Mouse (Mus musculus) embryonic facial prominence, embryonic 15.5 days (tissue): ENCODE data around the gene Olfr70. TPM values are rescaled to one million over a fixed set of nuclear protein-coding genes. Genes with fewer than 3 reads are reported as not detected.
A peak's percentile ranks its signal among the peaks of the same experiment; 100 is the strongest.

Experiments used
- ATAC-seq: fragments of 200-750 bp; cut with Nextera tagmentation; 2 replicates; pipeline ENCODE4 v1.8.0; 2017; ENCODE audit warnings: low read depth, moderate TSS enrichment; ENCODE audit not compliant: insufficient number of reproducible peaks, low FRiP score, low TSS enrichment
- H3K27ac ChIP-seq: fragments of 300-500 bp; sonication (generic); replicated peaks from 2 replicates; pipeline ENCODE4 v1.5.1; 2015; ENCODE audit warnings: mild to moderate bottlenecking, inconsistent platforms
- H3K27me3 ChIP-seq: fragments of 300-500 bp; sonication (generic); 2 replicates; pipeline ENCODE4 v1.6.1; 2015; ENCODE audit warnings: inconsistent platforms
- H3K36me3 ChIP-seq: fragments of 300-500 bp; sonication (generic); 2 replicates; pipeline ENCODE4 v1.6.1; 2015; ENCODE audit warnings: mild to moderate bottlenecking, inconsistent platforms
- H3K4me1 ChIP-seq: fragments of 300-500 bp; sonication (generic); 2 replicates; pipeline ENCODE4 v1.6.1; 2015; ENCODE audit warnings: inconsistent platforms
- H3K4me2 ChIP-seq: fragments of 300-500 bp; sonication (generic); replicated peaks from 2 replicates; pipeline ENCODE4 v1.6.1; 2015; ENCODE audit warnings: mild to moderate bottlenecking, inconsistent platforms
- H3K4me3 ChIP-seq: fragments of 300-500 bp; sonication (generic); replicated peaks from 2 replicates; pipeline ENCODE4 v1.5.1; 2015; ENCODE audit warnings: mild to moderate bottlenecking, inconsistent platforms
- H3K9ac ChIP-seq: fragments of 300-500 bp; sonication (generic); 2 replicates; pipeline ENCODE4 v1.6.1; 2015; ENCODE audit warnings: inconsistent platforms
- H3K9me3 ChIP-seq: fragments of 300-500 bp; sonication (generic); replicated peaks from 2 replicates; pipeline ENCODE4 v1.6.1; 2016; ENCODE audit warnings: inconsistent platforms
- WGBS: fragments of 180-500 bp; shearing (Covaris S2); methylation state at CpG from one replicate; pipeline ENCODE4 v1.1.7; 2015; 5-methylcytosine and 5-hydroxymethylcytosine counted together
- polyA plus RNA-seq: library from polyadenylated mRNA; unstranded; fragments of >200 nt; fragmentation: Nextera tagmentation; extraction: Ambion mirVana; gene quantifications from 2 replicates; pipeline ENCODE4 v1.2.1, GENCODE M21; 2015

Olfr70 gene
- polyA plus RNA-seq, 1 experiment from 2014 or later, result not detected

DNA sequence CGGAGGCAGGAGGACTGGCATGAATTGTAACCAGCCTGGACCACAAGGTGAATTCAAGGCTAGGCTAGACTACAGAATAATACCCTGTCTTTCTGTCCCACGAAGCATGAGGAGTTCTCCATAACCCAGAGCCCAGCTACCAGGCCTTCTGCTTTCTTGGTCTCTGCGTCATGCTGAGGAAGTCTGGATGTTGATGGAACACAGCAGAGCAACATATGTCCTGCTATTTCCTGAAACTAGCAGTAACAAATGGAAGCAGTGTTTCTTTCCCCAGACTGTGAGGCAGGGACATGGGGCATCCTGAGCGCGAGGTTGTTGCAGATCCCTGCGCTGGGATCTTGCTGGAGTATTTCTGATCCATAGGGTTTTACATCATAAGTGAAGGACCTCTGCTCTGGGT, 22.1 kb downstream of the Olfr70 start:
- Histone ChIP-seq H3K4me1 (no peaks in the 10 kb centered on the region), H3K9ac (no peak overlapping the region), H3K27me3 (no peaks in the 10 kb centered on the region), H3K9me3 (no peaks in the 10 kb centered on the region), H3K4me3 (no peak overlapping the region), H3K27ac (no peak overlapping the region), H3K36me3 (peaks cover 41% of the 10 kb centered on the region), H3K4me2 (no peak overlapping the region)
- no peak for ATAC-seq
- 83% methylated on average over 6 of the region's 6 CpGs for WGBS

DNA sequence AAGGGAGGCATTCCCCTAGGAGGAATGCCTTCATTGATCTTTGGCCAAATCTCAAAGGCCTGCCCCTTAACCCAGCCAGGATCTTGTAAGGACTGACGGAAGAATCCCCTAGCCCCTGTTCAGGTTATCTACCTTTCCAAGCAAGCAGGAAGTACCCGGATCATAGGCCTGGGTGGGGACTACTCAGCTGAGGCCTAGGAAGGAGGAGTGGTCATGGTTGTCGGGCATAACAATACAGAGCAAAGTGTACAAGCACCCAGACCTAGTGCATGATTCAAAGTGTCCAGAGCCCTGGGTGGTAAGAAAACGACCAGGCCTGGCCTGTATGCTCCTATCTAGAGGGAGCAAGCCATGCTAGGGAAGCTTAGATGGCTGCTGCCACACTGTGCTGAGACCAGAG, 25.0 kb downstream of the Olfr70 start:
- no peak overlapping the region for H3K4me2 ChIP-seq
- H3K9ac ChIP-seq, result no peak overlapping the region
- ATAC-seq, result no peak
- H3K4me3 ChIP-seq, result no peak overlapping the region
- H3K4me1 ChIP-seq, result peaks cover 15% of the 10 kb centered on the region
- no peaks in the 10 kb centered on the region for H3K9me3 ChIP-seq
- no peaks in the 10 kb centered on the region for H3K27me3 ChIP-seq
- 74% methylated on average over 4 of the region's 4 CpGs for WGBS
- no peak overlapping the region for H3K27ac ChIP-seq
- H3K36me3 ChIP-seq, result peaks cover 25% of the 10 kb centered on the region

DNA sequence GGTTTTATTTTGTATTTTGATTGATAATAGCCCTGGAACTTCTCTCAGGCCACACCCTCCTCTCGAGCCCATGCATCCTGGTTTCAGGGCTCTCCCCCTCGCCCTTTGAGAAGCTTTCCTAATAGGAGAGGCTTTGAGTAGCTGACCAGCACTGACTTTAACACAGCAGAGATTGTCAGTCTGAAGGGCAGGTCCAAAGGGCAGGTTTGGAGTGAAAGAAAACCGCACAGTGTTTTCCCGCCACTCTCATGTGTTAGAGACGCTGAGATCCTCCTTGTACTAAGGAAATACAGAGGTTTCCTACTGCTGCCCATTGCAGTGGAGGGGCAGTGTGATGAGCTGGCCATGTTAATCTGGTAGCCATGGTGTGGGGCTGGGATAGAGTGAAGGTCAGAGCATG, 25.6 kb downstream of the Olfr70 start:
- WGBS, result 74% methylated on average over 5 of the region's 5 CpGs
- H3K36me3 ChIP-seq, result peaks cover 25% of the 10 kb centered on the region
- no peaks in the 10 kb centered on the region for H3K27me3 ChIP-seq
- H3K4me2 ChIP-seq, result no peak overlapping the region
- peaks cover 22% of the 10 kb centered on the region for H3K4me1 ChIP-seq
- H3K9me3 ChIP-seq, result no peaks in the 10 kb centered on the region
- ATAC-seq, result no peak
- H3K9ac ChIP-seq, result no peak overlapping the region
- no peak overlapping the region for H3K4me3 ChIP-seq
- no peak overlapping the region for H3K27ac ChIP-seq

DNA sequence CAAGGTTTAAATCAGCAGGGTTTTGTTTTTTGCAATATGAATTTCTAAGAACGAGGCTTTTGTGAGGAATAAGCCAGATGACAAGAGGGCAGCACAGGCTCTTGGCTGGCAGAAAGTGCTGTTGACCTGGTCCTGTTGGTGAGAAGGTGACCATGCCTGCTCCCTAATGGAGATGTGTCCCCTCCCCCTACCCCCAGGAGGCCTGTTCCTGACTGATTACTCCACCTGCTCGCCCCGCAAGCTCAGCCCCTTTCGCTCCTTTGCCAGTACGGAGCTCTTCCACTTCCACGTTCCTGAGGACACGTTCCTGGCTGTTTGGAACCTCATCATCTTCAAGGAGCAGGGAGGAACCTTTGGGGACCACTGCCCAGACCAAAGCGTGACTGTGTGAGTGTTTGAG, 26.9 kb downstream of the Olfr70 start:
- Histone ChIP-seq H3K4me1 (peaks cover 28% of the 10 kb centered on the region), H3K27ac (no peak overlapping the region), H3K4me2 (no peak overlapping the region)

DNA sequence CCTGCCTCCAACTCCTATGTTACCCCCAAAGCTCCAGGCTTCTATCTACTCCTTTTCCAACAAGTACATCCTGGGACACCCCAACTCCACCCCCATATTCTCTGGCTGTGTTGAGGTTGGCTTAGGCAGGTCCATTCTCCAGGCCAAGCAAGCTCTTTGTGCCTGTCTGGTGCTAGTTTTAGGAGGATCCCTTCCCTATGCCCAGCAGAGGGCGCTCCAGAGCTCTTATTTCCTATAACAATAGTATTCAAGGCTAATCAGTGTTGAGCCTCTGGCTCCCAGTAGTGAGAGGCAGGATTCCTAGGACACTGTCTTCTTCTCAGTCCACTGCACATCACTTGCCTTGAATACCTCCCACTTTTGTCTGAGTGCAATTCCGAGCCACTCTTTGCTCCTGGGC, 28.5 kb downstream of the Olfr70 start:
- Histone ChIP-seq H3K4me1 (peaks cover 32% of the 10 kb centered on the region), H3K36me3 (peaks cover 13% of the 10 kb centered on the region), H3K27me3 (no peaks in the 10 kb centered on the region; the same call in 1 of the 2 replicates), H3K9ac (no peak overlapping the region), H3K4me3 (no peak overlapping the region), H3K27ac (no peak overlapping the region), H3K9me3 (no peaks in the 10 kb centered on the region), H3K4me2 (no peak overlapping the region)
- no peak for ATAC-seq
- WGBS, result 13% methylated on average over 2 of the region's 2 CpGs

More for the DNA sequence above, 26.9 kb downstream of the Olfr70 start:
- 68% methylated on average over 8 of the region's 8 CpGs for whole genome bisulfite sequencing
- Histone ChIP-seq H3K9me3 (no peaks in the 10 kb centered on the region), H3K27me3 (no peaks in the 10 kb centered on the region), H3K9ac (no peak overlapping the region), H3K36me3 (peaks cover 23% of the 10 kb centered on the region), H3K4me3 (no peak overlapping the region)
- ATAC-seq, result no peak

DNA sequence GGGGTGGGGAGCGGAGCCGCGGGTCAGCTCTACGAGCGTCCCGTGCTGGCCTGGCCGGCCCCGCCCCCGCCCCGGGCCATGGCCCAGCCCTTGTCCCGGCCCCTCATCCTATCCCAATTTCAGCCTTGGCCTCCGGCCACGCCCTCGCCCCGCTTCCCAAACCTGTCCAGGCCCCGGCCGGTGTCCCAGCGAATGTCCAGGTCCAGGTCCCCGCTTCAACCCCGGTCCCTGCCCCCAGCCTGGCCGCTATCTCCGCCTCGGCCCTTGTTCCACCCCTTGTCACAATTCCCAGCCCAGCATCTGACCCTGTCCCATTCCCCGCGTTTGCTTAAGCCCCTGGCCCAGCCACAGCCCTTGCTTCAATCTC, 31.2 kb downstream of the Olfr70 start:
- peak; percentile 76 for ATAC-seq
- Histone ChIP-seq H3K9me3 (no peaks in the 10 kb centered on the region), H3K27ac (peak overlapping the region; percentile 66), H3K36me3 (peaks cover 4% of the 10 kb centered on the region; the same call in 1 of the 2 replicates), H3K4me3 (peak overlapping the region; percentile 82), H3K4me1 (peaks cover 32% of the 10 kb centered on the region), H3K27me3 (peaks cover 11% of the 10 kb centered on the region), H3K4me2 (peak overlapping the region; percentile 86), H3K9ac (peak overlapping the region; percentile 84)
- under 1% methylated on average over 25 of the region's 25 CpGs for WGBS

DNA sequence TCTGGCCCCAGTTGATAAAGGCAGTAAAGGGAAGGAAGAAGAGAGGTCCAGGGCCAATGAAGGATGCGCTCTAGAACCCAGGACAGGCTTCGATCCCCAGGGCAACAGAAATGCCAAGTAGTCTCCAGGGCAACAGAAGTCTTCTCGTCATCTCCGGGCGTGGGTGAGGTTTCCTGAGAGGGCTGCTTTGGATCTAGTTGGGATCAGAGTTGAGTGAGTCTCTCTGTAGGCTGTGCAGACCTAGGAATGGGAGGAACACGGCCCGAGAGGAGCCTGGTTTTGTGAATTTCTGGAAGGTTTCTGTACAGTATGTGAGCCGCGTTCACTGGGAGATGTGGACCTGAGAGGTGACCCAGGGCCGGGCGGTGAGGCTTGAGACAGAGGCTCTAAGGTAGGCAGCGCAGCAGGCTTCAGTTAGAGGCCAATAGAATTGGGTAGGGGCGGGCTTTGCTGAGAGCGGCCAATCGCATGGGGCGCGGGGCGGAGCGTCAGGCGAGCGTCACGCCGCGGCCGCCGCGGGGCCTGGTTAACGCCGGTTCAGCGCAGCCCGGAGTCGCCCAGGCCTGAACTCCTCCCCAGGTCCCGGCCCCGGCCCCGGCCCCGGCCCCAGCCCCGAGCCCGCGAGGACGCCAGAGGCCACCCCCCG, 31.7 kb downstream of the Olfr70 start, which contains the start of the genes Tmem8b and Fam221b:
Tmem8b (plus strand) TSS at position 190 of the 646 bp plus-strand sequence.
Fam221b (minus strand) TSS at position 364 of the 646 bp plus-strand sequence.
- Histone ChIP-seq H3K9me3 (no peaks in the 10 kb centered on the region), H3K36me3 (no peaks in the 10 kb centered on the region), H3K4me2 (peak within 1 kb of the TSS; percentile 86), H3K27ac (peak within 1 kb of the TSS; percentile 66), H3K27me3 (peaks cover 12% of the 10 kb centered on the region), H3K4me3 (peak within 1 kb of the TSS; percentile 82), H3K4me1 (peaks cover 32% of the 10 kb centered on the region), H3K9ac (peak within 1 kb of the TSS; percentile 84)
- WGBS, result 1% methylated on average over 41 of the region's 41 CpGs
- peak; percentile 92 for ATAC-seq

DNA sequence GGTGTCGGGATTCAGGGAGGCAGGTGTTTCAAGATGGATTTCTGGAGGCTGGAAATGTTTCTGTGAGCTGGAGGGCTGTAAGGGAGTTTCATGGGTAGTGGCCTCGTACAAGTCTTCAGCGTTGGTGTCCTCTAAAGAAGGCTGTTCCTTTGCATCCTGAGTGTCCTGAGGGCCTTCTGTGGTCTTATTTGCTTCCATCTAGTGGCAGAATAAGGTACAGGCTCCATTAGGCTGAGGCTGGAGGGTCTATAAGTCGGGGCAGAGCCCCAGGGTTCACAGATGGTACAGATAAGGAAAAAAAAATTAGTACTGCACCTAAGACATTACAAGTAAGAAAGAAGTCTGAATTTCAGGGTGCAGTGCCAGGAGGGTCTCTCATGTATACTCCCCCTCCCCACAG, 34.2 kb downstream of the Olfr70 start:
- no peaks in the 10 kb centered on the region for H3K36me3 ChIP-seq
- H3K4me2 ChIP-seq, result no peak overlapping the region
- H3K9me3 ChIP-seq, result no peaks in the 10 kb centered on the region
- peaks cover 34% of the 10 kb centered on the region for H3K27me3 ChIP-seq
- WGBS, result 23% methylated on average over 4 of the region's 4 CpGs
- no peak overlapping the region for H3K27ac ChIP-seq
- no peak for ATAC-seq
- H3K4me1 ChIP-seq, result peaks cover 23% of the 10 kb centered on the region
- H3K9ac ChIP-seq, result no peak overlapping the region
- H3K4me3 ChIP-seq, result no peak overlapping the region

DNA sequence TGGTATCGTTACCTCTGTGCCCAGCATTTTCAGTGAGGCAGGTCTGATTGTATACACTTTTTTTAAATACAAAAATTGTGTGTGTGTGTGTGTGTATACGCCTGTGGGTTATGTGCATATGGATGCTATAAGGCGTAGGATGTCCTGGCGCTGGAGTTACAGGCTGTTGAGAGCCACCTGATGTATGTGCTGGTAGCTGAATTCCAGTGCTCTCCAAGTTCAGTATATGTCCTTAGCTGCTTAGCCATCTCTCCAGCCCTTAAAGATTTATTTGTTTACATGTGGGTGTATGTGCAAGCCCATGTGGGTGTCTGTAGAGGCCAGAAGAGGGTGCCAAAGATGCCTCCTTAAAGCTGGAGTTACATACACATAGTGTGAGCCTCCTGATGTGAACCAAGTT, 43.5 kb downstream of the Olfr70 start:
- 67% methylated on average over 4 of the region's 4 CpGs for WGBS
- no peak for ATAC-seq

DNA sequence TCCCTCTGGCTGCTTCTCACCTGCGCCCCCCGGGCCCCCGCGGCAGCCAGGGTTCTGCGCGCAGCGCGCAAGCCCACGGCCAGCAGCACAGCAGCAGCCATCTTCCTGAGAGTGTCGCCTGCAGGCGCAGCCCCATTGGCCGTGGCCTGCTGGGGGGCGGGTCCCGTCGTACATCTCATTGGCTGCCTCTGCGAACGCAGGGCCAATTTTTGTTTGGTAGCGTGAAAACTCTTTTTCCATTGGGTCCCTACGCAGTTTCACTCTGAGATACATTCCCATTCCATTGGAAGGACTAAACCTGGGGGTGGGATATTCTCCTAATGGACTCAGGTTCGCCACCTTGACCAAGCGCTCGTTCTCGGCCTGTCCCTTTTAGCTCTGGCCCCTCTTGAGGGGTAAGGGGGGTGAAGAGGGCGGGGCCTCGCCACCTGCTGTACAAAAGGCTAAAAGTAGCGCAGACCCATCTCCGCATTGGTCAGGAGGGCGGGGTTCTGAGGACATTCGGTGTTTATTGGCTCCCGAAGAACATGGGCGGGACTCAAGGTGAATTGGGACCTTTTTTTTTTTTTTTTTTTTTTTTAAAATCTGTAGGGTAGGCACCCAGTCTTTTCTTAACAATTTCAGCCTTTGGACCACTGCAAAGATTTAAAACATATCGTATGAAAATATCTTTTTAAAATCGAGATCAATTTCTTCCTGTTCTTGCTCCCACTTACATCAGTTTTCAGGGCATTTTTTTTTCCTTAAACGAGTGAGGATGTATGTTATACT, 44.1 kb downstream of the Olfr70 start, which contains the start of gene Hint2:
Hint2 (minus strand) TSS at position 128 of the 771 bp plus-strand sequence.
- peaks cover 9% of the 10 kb centered on the region; the same call in 1 of the 2 replicates for H3K27me3 ChIP-seq
- H3K36me3 ChIP-seq, result no peaks in the 10 kb centered on the region
- H3K9ac ChIP-seq, result peak within 1 kb of the TSS; percentile 80
- peak within 1 kb of the TSS; percentile 91 for H3K4me3 ChIP-seq
- H3K4me2 ChIP-seq, result peak within 1 kb of the TSS; percentile 60
- under 1% methylated on average over 34 of the region's 34 CpGs for WGBS
- peaks cover 18% of the 10 kb centered on the region; the same call in 1 of the 2 replicates for H3K4me1 ChIP-seq
- peak; percentile 94 for ATAC-seq
- H3K9me3 ChIP-seq, result no peaks in the 10 kb centered on the region
- peak within 1 kb of the TSS; percentile 89 for H3K27ac ChIP-seq

More for the DNA sequence above, 43.5 kb downstream of the Olfr70 start:
- H3K27ac ChIP-seq, result no peak overlapping the region
- H3K27me3 ChIP-seq, result peaks cover 16% of the 10 kb centered on the region
- no peaks in the 10 kb centered on the region for H3K9me3 ChIP-seq
- H3K4me3 ChIP-seq, result peak overlapping the region; percentile 91
- peaks cover 18% of the 10 kb centered on the region; the same call in 1 of the 2 replicates for H3K4me1 ChIP-seq
- no peaks in the 10 kb centered on the region for H3K36me3 ChIP-seq
- no peak overlapping the region for H3K9ac ChIP-seq
- peak overlapping the region; percentile 60 for H3K4me2 ChIP-seq

DNA sequence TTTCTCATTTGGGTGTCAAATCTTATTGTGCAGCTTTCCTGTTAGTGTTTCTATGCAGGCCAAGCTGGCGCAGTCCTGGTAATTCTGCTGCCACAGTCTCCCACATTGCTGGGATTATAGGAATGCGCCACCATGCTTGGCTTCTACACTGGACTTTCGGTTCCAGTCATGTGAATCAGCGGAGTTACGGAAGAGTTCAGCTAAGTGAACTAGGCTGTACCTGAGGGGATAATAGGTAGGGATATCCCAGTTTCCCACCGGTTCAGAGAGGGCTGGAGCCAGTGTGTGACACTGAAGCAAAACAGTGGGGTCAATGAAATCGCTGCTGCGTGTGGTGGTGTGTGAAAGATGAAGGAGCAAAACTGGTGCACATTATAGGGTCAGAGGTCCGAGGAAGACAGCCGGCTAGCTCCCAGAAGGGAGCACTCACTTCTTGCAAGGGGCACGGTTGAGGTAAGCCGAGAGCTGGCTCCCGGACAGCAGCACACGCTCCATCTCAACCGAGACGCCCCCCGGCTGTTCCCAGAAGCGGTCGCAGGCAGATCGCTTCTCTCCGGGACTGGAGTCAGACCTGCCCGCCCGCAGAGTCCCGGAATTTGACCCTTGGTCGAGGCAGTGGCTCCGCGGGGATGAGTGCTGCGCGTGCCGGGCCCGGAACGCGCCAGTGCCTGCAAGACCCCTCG, 44.8 kb downstream of the Olfr70 start:
- Histone ChIP-seq H3K4me1 (peaks cover 18% of the 10 kb centered on the region; the same call in 1 of the 2 replicates), H3K4me3 (peak overlapping the region; percentile 91), H3K36me3 (no peaks in the 10 kb centered on the region), H3K4me2 (peak overlapping the region; percentile 60), H3K9me3 (no peaks in the 10 kb centered on the region), H3K9ac (peak overlapping the region; percentile 80), H3K27me3 (peaks cover 8% of the 10 kb centered on the region; the same call in 1 of the 2 replicates), H3K27ac (peak overlapping the region; percentile 89)
- peak; percentile 30; the same call in 1 of the 2 replicates for ATAC-seq
- WGBS, result 5% methylated on average over 34 of the region's 34 CpGs
